Mouse (Mus musculus): ENCODE data around the gene Surf4. TPM values are rescaled to one million over a fixed set of nuclear protein-coding genes. Genes with fewer than 3 reads are reported as not detected.

The Surf4 gene
- polyA plus RNA-seq, 1 experiment: 151 TPM

GRCm38 (mm10) chr2:26914148-26914941, 19.4 kb downstream of the Surf4 start:
- H3K4me3 ChIP-seq (ENCODE audit: insufficient read depth, low read length): 0 out of 2 replicates have a peak overlapping the region, but pooled peaks have one; percentile 1
- no peak for TF ChIP-seq CTCF (IDR thresholded peaks at IDR 0.05; ENCODE audit: low read depth, low read length)
- TF ChIP-seq POLR2A (IDR thresholded peaks at IDR 0.05; ENCODE audit: borderline replicate concordance, low read depth, low read length): no peak
- H3K4me1 ChIP-seq (ENCODE audit: control insufficient read depth, insufficient read depth, low read length): peaks cover 9% of the 10 kb centered on the region

DNA sequence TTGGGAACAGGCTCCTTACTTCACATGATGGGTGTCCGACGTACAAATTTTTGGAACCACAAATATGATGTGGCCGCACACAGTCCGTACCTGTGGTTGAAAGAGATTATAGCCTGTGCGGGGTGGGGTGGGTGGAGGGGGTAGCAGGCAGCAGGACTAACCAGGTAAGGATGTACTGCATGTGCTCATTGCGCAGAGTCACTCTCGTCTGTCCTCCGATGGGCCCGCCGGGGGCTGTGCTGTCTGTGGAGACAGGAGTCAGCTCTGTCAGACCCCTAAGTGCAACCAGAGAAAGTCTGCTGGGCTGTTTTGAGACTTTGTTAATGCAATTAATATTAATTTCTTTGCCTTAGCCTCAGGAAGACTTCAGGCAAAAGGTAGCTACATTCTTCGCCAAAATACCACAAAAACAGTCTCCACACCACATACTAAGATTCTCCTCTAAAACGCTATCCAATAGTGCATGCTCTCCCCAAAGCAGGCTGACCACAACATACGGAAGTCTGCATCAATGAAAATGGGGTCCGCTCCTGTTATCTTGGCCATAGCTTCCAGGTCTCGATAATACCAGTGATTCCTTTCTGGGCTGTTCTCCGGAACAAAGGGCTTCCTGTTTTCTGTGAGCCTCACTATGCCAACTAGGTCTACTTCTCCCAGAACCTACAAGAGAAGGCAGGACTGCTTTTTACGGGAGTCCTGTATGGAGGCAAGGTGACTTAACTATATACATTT, 20.1 kb downstream of the Surf4 start:
- H3K27ac ChIP-seq (ENCODE audit: insufficient read depth, low read depth, low read length): no peak overlapping the region
- peaks cover 15% of the 10 kb centered on the region for H3K4me1 ChIP-seq (ENCODE audit: control insufficient read depth, insufficient read depth, low read length)
- H3K4me3 ChIP-seq (ENCODE audit: insufficient read depth, low read length): no peak overlapping the region
- TF ChIP-seq CTCF (IDR thresholded peaks at IDR 0.05; ENCODE audit: low read depth, low read length) (no peak), POLR2A (IDR thresholded peaks at IDR 0.05; ENCODE audit: borderline replicate concordance, low read depth, low read length) (no peak)

More at GRCm38 (mm10) chr2:26914148-26914941, 19.4 kb downstream of the Surf4 start:
- no peak overlapping the region for H3K27ac ChIP-seq (ENCODE audit: insufficient read depth, low read depth, low read length)

DNA sequence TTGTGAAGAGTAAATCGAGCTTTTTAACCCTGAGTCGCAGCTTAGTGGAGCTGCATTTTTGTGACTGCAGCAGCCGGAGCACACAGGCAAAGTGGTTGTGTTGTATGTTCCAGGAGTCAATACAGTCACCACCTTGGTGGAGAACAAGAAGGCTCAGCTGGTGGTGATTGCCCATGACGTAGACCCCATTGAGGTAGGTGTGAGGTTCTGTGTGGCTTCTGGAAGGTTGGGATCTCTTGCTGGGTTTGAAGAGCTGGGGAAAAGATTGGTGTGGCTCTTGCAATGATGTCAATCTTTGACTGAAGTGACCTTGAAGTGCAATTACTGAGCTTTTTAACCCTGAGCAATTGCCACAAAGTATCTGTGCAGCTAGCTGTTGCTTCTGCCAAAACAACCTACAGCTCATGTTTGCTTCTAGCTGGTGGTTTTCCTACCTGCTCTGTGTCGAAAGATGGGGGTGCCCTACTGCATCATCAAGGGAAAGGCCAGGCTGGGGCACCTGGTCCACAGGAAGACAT, 21.4 kb downstream of the Surf4 start:
- TF ChIP-seq CTCF (IDR thresholded peaks at IDR 0.05; ENCODE audit: low read depth, low read length): no peak
- TF ChIP-seq POLR2A (IDR thresholded peaks at IDR 0.05; ENCODE audit: borderline replicate concordance, low read depth, low read length): no peak
- no peak overlapping the region for H3K27ac ChIP-seq (ENCODE audit: insufficient read depth, low read depth, low read length)
- H3K4me1 ChIP-seq (ENCODE audit: control insufficient read depth, insufficient read depth, low read length): peaks cover 16% of the 10 kb centered on the region

DNA sequence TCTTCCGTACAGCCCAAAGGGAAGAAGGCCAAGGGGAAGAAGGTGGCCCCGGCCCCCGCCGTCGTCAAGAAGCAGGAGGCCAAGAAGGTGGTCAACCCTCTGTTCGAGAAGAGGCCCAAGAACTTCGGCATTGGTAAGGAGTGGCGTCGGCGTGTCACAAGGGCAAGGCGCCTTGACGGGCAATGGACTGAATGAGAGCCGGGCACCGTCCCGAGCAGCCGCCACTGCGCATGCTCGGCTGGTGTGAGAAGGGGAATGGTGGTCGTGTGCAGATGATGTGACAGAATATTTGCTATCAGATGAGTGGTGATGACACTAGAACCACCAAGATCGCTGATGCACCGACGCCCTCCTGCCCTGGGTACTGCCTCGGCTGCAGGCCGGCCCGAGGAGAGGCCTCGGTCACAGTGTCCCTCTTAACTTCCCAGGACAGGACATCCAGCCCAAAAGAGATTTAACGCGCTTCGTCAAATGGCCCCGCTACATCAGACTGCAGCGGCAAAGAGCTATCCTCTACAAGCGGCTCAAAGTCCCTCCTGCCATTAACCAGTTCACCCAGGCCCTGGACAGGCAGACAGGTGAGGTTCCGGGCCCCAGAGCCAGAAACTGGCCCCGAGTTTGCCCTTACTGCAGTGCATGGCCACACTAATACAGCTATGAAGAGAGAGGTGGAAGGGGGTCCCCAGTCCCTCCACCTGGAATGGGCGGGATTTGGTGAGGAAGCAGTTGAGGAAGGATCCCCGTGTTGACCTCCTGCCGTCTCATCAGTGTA, 22.5 kb downstream of the Surf4 start:
- H3K27ac ChIP-seq (ENCODE audit: insufficient read depth, low read depth, low read length): peak overlapping the region; percentile 80
- H3K4me3 ChIP-seq (ENCODE audit: insufficient read depth, low read length): peak overlapping the region; percentile 83
- peaks cover 17% of the 10 kb centered on the region for H3K4me1 ChIP-seq (ENCODE audit: control insufficient read depth, insufficient read depth, low read length)
- no peak for TF ChIP-seq POLR2A (IDR thresholded peaks at IDR 0.05; ENCODE audit: borderline replicate concordance, low read depth, low read length)
- no peak for TF ChIP-seq CTCF (IDR thresholded peaks at IDR 0.05; ENCODE audit: low read depth, low read length)

More for the DNA sequence above, 21.4 kb downstream of the Surf4 start:
- H3K4me3 ChIP-seq (ENCODE audit: insufficient read depth, low read length): peak overlapping the region; percentile 83

GRCm38 (mm10) chr2:26910124-26910993, 23.4 kb downstream of the Surf4 start, which contains the start of the genes Med22 and Rpl7a:
Gene Med22 (minus strand): TSS chr2:26910677.
Gene Rpl7a (plus strand): TSS chr2:26910764.
- Histone ChIP-seq H3K27ac (ENCODE audit: insufficient read depth, low read depth, low read length) (peak within 1 kb of the TSS; percentile 80), H3K4me3 (ENCODE audit: insufficient read depth, low read length) (peak within 1 kb of the TSS; percentile 90), H3K4me1 (ENCODE audit: control insufficient read depth, insufficient read depth, low read length) (peaks cover 17% of the 10 kb centered on the region)
- TF ChIP-seq CTCF (IDR thresholded peaks at IDR 0.05; ENCODE audit: low read depth, low read length): no peak
- TF ChIP-seq POLR2A (IDR thresholded peaks at IDR 0.05; ENCODE audit: borderline replicate concordance, low read depth, low read length): peak; percentile 73; the same call in 1 of the 2 replicates

- H3K4me1 ChIP-seq (ENCODE audit: control insufficient read depth, insufficient read depth, low read length): peaks cover 14% of the 10 kb centered on the region
- TF ChIP-seq POLR2A (IDR thresholded peaks at IDR 0.05; ENCODE audit: borderline replicate concordance, low read depth, low read length) (no peak), CTCF (IDR thresholded peaks at IDR 0.05; ENCODE audit: low read depth, low read length) (no peak)
- H3K4me3 ChIP-seq (ENCODE audit: insufficient read depth, low read length): peak overlapping the region; percentile 90
- H3K27ac ChIP-seq (ENCODE audit: insufficient read depth, low read depth, low read length): peak overlapping the region; percentile 49
These were observed 24.3 kb downstream of the Surf4 start for GRCm38 (mm10) chr2:26909387-26909784.

GRCm38 (mm10) chr2:26908710-26909386, 24.9 kb downstream of the Surf4 start:
- Histone ChIP-seq H3K4me3 (ENCODE audit: insufficient read depth, low read length) (peak overlapping the region; percentile 90), H3K27ac (ENCODE audit: insufficient read depth, low read depth, low read length) (no peak overlapping the region), H3K4me1 (ENCODE audit: control insufficient read depth, insufficient read depth, low read length) (peaks cover 14% of the 10 kb centered on the region)
- TF ChIP-seq CTCF (IDR thresholded peaks at IDR 0.05; ENCODE audit: low read depth, low read length) (no peak), POLR2A (IDR thresholded peaks at IDR 0.05; ENCODE audit: borderline replicate concordance, low read depth, low read length) (no peak)

DNA sequence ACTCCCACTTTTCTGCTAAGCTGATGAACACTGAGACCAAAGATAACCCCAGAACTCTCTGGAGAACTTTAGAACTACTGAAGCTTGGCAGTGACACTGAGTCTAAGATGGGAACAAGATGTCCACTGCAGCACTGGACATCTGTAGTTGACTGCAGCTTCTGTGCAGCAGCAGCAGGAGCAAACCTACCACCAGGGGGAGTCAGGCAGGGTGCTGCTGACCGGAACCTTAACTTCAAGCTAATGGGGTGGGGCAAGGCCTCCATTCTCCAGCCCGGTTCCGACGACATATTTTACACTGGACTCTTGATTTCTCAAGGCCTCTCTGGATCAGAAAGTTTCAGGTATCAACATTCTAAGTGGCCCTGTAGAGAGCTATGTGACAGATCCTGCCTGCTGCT, 26.6 kb downstream of the Surf4 start:
- Histone ChIP-seq H3K4me1 (ENCODE audit: control insufficient read depth, insufficient read depth, low read length) (peaks cover 14% of the 10 kb centered on the region), H3K27ac (ENCODE audit: insufficient read depth, low read depth, low read length) (no peak overlapping the region), H3K4me3 (ENCODE audit: insufficient read depth, low read length) (no peak overlapping the region)
- TF ChIP-seq POLR2A (IDR thresholded peaks at IDR 0.05; ENCODE audit: borderline replicate concordance, low read depth, low read length): no peak
- peak; percentile 76 for TF ChIP-seq CTCF (IDR thresholded peaks at IDR 0.05; ENCODE audit: low read depth, low read length)

All from bone marrow macrophage, adult 2 months (primary cell).